Mouse (Mus musculus) adrenal gland, adult 18-20 months (tissue): Measurements from ENCODE around the gene Il25. TPM values are rescaled to one million over a fixed set of nuclear protein-coding genes. Genes with fewer than 3 reads are reported as not detected.

Experiments used
- DNase-seq, 2 experiments: peaks; one replicate each; pipeline ENCODE4 v3.0.0; 2021 to 2022; ENCODE audit warnings: low spot score in 2 of 2
- long read RNA-seq, 2 experiments: library from polyadenylated mRNA; stranded (forward); transcript quantifications; one replicate each; pipeline ENCODE4 v2.0.0; 2021
- total RNA-seq, 2 experiments: library from RNA; stranded (reverse); gene quantifications; 1 replicate in 1 of 2; 2 replicates in 1 of 2; pipeline ENCODE4 v1.2.3; 2021

The Il25 gene
- not detected for total RNA-seq
- long read RNA-seq, experiment 1: 0 reads
- long read RNA-seq, experiment 2: 0 reads

DNA sequence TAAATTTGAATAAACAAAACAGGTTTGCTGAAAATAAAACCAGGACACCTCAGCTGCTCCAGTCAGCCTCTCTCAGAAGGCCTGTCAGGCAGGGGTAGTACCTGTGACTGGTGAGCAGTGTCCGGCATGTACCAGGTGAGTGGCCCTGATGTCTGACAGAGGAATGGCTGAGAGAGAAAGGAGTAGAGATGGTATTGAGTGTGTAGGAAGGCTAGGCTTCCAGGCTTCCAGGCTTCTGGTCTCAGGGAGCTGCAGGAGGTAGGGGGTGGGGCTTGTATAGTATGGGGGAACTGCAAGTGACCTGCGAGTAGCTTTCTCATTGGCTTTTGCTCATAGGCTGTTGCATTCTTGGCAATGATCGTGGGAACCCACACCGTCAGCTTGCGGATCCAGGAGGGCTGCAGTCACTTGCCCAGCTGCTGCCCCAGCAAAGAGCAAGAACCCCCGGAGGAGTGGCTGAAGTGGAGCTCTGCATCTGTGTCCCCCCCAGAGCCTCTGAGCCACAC is at the start of gene Il25:
Gene Il25, plus strand, starts transcription at position 51 of the 506 bp plus-strand sequence.
- DNase-seq: no peak

DNA sequence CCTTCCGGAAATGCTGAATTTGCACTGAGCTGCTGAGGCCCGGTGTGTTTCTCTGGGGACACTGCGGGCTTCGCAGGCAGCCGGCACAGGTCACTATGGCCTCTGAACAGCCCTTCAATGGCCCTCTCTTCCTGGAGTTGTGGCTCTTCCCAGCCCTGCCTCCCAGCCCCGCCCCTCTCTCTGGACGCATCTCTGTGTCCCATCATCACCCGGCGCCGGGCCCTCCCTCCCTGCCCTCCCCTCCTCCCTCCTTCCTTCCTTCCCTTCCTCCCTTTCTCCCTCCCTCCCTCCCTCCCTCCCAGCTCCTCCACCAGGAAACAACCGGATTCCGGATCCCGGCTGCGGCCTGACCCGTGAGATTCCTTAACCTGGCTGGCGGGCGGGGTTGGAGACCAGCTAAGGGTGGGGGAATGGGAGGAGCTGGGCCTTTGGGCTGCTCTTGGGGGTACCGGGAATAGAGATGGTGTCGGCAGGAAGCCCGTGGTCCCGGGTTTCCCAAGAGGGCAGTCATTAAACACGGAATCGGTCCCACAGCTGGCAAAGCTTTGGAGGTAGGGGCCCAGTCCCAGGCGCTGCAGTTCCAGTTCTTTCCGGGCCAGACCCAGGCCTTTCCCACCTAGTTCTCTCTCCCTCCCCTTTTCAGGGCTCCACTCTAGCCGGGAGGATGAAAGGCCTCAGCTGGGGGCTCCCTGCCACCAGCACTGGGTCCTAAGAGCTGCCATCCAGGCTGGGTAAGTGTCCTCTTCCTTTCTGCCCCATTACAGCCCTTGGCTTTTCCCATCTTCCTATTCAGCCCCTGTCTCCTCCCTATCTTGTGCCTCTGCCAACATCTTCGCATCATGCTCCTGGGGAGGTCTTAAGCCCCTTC is 49.1 kb upstream of the Il25 start, which contains the start of the genes Bcl2l2 and Gm20521:
Gene Bcl2l2, plus strand, starts transcription at position 224 of the 868 bp plus-strand sequence.
Gene Gm20521, plus strand, starts transcription at position 288 of the 868 bp plus-strand sequence.
- peak; percentile 72 to 74 for DNase-seq

DNA sequence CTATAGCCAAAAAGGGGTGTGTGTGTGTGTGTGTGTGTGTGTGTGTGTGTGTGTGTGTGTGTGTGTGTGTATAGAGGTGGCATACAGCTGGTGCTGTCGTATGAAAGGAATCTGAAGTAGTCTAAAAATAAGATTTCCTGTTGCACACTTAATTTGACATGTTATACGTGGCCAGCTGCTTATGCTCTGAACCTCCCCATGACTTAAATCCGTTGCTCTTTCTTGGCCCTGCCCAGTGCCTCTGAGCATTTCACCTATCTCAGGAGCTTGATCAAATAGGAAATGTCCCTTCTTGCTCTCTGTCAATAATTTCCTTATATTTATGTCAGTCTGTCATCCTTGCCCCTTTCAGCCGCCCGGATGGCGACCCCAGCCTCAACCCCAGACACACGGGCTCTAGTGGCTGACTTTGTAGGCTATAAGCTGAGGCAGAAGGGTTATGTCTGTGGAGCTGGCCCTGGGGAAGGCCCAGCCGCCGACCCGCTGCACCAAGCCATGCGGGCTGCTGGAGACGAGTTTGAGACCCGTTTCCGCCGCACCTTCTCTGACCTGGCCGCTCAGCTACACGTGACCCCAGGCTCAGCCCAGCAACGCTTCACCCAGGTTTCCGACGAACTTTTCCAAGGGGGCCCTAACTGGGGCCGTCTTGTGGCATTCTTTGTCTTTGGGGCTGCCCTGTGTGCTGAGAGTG is 48.3 kb upstream of the Il25 start:
- DNase-seq: no peak

DNA sequence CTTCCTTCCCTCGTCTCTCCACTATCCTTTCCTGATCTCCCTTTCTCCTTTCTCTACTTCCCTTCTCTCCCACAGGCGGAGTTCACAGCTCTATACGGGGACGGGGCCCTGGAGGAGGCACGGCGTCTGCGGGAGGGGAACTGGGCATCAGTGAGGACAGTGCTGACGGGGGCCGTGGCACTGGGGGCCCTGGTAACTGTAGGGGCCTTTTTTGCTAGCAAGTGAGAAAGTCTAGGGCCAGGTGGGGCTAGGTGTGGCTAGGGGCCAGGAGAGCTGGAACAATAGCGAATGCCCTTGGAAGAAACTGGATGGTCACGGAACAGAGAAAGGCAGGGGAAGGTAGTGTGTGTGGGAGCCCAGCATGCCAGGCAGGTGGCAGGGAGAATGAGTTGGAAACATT is 47.2 kb upstream of the Il25 start:
- no peak for DNase-seq

DNA sequence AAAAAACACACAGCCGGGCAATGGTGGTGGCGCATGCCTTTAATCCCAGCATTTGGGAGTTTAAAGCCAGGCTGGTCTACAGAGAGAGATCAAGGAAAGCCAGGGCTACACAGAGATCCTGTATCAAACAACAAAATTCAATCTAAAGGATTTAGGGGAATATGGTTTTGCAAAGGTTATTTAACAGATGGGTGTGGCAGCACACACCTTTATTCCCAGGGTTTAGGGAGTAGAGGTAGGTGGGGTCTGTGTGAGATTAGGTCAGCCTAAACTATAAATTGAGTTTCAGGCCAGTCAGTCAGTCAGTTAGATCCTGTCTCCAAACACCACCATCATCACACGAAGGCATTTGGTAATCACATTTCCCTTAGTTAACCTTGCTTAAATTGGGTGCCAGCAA is 40.3 kb upstream of the Il25 start, which contains the start of gene Pabpn1:
Gene Pabpn1, plus strand, starts transcription at position 301 of the 400 bp plus-strand sequence.
- DNase-seq: no peak

DNA sequence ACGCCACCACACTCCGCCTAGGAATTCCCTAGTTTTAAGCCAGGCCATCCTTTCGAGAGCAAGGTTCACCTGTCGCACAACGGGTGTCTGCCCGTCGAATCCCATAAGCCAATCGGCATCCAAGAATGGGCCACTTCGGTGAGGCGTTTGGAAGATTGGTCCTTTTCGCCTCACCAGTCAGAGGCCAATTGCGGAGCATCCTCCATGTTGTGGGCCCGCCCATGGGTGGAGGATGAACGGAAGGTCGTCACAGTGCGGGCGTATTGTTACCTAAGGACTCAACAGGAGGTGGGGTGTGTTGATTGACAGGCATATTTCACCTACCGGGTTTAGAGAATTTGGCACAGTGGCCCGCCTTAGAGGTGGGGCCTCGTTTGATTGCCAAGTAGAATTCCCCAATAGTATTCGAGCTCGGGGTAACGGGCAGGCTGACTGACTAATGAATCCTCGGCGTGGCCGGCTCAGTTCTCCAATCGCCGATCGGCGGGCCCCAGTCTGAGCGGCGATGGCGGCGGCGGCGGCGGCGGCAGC is 38.8 kb upstream of the Il25 start:
- peak; percentile 91 to 94 for DNase-seq

DNA sequence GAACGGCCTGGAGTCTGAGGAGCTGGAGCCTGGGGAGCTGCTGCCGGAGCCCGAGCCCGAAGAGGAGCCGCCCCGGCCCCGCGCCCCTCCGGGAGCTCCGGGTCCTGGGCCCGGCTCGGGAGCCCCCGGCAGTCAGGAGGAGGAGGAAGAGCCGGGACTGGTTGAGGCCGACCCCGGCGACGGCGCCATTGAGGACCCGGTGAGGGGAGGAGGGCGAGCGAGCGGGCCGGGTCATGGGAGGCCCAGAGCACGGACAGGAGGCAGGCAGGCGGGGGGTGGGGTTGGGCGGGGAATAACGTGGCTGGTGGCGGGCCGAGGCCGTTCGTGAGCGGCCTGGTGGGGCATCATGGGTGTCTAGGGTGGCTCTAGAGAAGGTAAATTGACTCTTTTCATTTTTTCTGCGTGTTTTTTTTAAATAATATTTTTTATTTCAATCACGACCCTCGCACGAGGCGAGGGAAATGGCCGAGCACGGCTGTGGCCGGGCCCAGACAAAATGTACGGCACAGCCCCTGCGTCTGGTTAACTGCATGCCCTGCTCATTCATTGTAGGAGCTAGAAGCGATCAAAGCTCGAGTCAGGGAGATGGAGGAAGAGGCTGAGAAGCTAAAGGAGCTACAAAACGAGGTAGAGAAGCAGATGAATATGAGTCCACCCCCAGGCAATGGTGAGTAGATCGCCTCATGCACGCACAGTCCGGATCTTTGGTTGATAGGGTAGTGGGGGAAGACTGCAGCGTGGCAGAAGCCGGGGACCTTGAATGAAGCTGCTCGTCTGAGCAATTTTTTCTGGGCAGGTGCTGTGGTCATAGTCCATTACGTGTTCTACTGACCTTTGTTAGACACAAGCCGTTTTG is 38.0 kb upstream of the Il25 start:
- DNase-seq: peak; percentile 65 to 73

DNA sequence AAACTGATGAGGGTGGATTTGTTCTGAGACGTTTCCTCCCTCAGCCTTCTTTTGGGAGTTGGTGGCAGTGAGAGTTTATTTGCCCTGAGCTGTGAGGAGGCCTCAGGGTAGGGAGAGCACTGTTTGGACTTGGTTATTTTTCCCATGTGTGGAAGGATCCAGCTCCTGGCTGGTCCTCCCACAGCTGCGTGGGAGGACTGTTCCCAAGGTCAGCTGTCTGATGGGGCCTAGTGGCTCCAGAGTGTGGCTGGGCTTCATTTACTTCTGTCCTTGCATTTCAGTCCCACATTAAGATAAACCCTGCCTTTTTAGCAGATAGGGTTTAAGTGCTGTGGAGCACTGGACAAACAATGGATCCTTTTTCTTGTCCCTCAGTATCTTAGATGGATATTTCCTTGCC is 35.0 kb upstream of the Il25 start:
- no peak for DNase-seq

DNA sequence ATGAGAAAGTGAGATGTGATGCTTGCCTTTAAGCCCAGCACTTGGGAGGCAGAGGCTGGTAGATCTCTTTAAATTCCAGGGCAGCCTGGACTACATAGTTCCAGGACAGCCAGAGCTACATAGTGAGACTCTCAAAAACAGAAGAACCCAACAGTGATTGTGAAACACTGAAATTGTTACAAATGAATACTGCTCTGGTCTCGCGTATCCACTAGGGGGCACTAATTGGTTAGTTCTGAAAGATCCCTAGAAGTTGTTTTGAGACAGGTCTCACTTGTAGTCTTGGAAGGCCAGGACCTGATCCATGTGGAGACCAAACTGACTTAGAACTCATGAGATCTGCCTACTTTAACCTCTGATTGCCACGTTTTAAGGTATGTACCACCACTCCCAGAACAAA is 32.1 kb upstream of the Il25 start:
- no peak for DNase-seq

DNA sequence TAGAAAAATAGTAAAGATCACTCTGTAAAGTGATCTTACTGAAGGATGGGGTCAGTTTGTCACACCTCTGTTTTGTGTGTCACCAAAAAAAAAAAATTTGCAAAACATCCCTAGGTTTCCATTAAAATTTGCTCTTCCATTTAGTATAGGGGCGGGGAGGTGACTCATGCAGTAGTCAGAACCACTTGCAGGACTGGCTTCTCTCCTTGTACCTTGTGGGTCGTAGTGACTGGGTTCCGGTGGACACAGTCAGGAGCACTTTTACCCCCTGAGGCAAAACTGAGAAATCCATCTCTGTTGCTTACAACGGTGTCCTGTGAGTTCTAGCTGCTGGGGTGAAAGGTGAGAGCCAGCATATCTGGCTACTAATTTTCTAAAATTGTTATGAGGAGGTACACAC is 28.9 kb upstream of the Il25 start:
- no peak for DNase-seq

DNA sequence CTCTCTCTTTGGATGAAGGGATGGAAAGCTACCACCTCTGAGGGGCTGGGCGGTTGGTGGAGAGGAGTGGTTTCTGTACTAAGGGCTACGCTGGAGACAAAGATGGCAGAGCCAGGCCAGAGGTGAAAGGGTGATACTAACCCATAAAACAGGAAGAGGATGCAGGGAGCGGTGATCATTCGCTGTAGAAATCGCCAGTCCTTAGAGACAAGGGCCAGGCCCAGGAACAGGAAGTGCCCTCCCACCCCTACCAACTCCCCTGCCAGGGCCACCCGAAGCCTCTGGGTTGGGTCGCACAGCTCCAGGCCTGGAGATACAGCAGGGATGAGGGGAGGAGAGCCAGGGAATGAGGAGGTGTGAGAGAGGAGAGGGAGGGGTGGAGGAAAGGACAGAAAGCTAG is 23.8 kb upstream of the Il25 start:
- no peak for DNase-seq

DNA sequence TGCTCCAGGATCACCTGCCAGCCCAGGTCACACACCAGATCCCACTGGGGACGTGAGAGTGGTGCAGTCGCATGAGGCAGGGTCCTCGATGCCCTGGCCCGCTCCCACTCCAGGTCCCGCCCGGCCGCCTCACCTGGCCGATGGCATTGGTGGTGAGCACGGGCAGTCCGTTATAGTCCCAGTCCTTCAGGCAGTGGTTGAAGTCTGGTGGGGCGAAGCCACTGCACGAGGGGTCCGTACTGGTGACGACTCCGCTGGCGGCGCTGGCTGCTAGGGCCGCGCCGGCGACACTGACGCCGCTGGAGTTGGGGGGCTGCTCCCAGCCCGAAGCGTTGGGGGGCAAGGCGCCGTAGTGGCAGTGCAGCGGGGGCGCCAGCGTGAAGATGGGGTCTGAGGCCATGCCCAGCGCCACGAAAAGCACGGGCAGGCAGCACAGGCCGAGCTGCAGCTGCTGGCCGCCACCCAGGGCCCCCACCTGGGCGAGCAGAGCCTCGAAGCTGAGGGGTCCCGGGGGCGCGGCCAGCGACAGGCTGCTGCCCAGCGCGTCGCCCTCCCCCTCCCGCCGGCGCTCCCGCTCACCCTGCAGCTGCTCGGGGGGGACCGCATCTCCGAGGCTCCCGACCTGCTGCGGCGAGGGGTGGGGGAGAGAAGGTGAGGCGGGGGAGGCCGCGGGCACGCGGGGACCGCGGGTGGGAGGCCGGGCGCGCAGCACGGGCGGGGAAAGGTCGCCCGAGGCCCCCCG is 20.2 kb upstream of the Il25 start:
- no peak for DNase-seq

DNA sequence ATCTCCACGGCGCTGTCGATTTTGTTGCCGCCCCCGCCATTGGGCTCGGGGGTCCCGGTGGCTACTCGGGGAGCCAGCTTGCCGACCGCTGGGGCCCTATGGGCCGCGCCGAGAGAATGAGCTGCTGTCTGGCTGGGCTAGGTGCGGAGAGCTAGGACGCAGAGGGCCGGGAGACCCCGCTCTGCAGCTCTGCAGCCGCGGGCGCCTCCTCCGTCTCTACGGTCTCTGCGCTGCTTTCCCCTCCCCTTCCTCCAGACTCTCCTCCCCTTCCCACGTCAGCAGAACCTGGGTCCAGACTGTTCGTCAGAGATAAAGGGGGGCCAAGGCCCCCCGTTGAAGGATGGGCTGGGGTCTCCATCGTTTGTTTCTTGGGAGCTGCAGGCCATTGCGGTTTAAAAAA is 19.6 kb upstream of the Il25 start, which contains the start of gene Slc22a17:
Gene Slc22a17, minus strand, starts transcription at position 247 of the 400 bp plus-strand sequence.
- peak; percentile 65 to 68 for DNase-seq

DNA sequence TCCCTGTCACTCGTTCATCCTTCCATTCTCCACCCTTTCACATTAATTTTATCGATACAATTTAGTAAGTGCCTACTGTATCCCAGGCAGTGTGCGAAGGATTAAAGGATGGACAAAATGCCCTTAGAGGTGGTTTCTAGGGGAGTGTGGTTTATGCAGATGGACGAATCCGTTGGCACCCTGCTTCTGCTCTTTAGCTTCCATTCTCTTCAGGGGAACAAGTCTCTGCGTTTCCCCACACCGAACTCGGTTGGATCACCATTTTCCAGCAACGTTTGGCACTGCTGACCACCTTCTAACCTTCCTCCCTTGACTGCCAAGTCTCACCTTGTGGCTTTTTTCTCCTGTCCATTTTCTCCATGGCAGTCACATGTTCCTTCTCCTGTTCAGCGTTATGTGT is 19.2 kb upstream of the Il25 start:
- no peak for DNase-seq

DNA sequence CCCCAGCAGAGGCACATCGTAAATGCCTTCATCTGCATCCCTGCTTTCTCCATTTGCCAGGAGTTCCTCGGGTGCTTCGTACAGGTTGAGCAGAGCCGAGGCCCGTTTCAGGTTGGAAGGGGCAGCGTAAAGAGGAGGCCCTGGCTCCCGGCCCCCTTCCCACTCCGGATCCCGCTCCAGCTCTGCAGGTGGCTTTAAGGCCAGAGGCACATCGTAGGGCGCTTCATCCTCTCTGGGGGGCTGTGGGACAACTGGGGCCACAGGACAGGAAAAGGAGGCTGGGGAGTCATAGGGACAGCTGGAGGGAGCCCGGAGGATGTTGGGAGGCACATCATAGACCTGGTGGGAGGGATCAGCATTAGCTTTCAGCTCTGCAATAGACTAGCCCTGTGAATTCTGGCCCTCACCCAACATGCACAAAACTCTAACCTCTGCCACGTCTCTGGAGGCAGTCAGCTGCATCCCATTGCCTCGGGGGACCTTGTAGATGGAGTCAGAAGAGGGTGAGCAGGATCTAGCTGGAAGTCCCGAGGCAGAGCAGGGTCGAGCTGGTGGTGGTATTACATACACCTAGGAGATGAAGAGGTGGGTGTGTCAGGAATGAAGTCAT is 12.3 kb upstream of the Il25 start:
- no peak for DNase-seq

DNA sequence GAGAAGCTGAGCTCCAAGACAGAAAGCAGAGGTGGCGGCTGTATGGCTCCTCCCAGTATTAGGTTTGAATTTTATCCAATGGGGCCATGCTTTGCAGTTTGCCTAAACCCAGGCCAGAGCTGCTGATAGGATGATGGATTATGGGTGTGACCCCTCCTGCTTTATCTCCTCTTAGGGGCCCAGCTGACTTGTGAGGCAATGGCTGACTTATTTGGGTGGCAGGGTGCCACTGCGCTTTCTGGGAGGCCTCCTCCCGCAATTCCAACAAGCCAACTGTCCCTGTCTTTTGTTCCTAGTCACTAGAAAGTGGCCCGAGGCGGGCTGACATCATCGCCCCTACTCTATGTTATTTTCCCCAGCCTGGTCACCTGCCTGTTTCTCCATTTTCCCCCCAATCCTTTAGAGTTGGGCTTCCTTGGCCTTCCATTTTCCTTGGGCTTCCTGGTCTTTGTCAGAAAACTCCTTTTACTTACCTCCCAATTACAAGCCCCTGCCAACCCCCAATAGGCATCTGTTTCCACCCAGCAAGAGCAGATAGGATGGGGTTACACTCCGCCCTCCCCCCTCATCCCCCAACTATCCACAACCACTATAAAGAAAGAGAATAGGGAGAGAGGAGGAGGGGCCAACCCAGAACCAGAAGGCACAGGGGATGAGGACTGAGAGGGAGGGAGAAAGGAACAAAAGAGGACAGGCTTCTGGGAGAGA is 7.7 kb upstream of the Il25 start:
- DNase-seq: no peak

DNA sequence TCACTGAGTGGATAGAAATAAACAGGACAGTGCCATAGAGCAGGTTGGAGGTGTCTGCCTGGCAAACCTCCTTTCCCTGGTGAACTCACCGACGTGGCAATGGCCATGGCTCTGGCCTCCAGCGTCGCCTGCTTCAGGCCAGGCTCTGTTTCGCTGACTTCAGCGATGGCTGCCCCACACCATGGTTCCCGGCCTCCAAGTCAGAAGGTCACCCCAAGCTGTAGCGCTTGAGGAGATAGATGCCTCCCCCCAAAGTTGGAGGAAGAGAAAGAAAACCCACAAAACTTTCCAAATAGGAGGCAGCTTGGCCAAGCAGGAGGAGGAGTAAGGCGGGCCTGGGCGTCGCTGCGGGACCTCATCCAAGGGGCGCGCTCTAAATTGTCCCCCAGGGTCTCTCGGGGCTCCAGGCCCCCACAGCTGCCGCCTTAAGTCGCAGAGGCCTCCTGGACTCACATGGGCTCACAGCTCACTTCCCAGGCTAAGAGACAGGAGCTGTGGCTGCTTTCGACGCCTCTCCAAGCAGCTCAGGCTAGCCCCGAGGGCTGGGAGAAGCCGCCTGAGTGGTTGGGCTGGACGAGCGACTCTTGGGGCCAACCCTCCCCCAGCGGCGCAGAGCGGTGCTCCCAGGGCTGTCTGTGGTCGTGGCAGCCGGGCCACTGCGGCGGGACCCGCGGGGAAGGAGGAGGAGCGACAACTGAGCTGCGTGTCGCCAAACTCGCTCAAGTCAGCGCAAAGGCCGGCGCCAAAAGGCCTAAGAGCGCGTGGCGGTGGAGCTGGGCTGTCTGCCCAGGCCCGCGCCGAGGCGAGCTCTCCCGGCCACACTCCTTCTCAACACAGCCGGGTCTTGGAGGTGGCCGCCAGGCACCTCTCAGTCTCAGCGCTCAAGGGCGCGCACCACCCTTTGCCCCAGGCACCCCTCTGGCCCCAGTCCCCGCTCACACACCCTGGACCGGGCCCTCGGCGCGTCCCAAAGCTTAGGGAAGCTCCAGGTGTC is 6.8 kb upstream of the Il25 start, which contains the start of gene Efs:
Gene Efs, minus strand, starts transcription at position 778 of the 994 bp plus-strand sequence.
- DNase-seq: peak; percentile 18 to 39
